Mouse (Mus musculus): ENCODE measurements around the gene Laptm5. TPM values are rescaled to one million over a fixed set of nuclear protein-coding genes. Genes with fewer than 3 reads are reported as not detected.

Gene Laptm5
- polyA plus RNA-seq, 1 experiment from 2014 or later, result 27.6 TPM

DNA sequence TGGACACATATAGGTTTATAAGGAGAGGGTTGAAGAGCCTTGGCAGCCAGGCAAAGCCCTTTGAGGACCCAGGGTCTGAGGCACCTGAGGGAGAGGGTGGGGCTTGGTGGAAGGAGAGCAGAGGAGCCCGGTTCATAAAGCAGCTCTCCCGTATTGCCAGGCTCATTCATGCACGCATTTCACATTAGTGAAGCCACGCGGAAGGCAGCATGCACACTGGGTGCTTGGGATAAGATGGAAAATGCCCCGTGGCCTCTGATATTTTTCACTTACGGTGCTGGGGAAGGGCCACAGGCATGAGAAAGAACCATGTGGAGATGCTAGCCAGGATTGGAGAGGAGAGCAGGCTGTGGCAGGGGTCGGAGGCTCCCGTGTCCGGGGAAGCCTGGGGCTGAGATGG is 44.2 kb downstream of the Laptm5 start:
- no peaks in the 10 kb centered on the region for H3K36me3 ChIP-seq (ENCODE audit: control insufficient read depth, insufficient read depth, low read length)
- H3K4me2 ChIP-seq (ENCODE audit: low read length), result no peak overlapping the region
- 0 out of 2 replicates have a peak, but pooled peaks cover 2% of the 10 kb centered on the region for H3K4me1 ChIP-seq (ENCODE audit: control insufficient read depth, insufficient read depth, low read length)
- H3K9ac ChIP-seq (ENCODE audit: low read length), result no peak overlapping the region
- 54% methylated on average over 10 of the region's 10 CpGs for WGBS
- DNase-seq (ENCODE audit: low spot score) (no peak), ATAC-seq (no peak)
- no peaks in the 10 kb centered on the region for H3K27me3 ChIP-seq (replicated peaks; ENCODE audit: control insufficient read depth, insufficient read depth, low read length)
- H3K9me3 ChIP-seq (replicated peaks; ENCODE audit: control insufficient read depth, low read length), result no peaks in the 10 kb centered on the region
- no peak overlapping the region for H3K27ac ChIP-seq (ENCODE audit: low read depth, low read length)
- H3K4me3 ChIP-seq (ENCODE audit: low read depth, low read length), result no peak overlapping the region

DNA sequence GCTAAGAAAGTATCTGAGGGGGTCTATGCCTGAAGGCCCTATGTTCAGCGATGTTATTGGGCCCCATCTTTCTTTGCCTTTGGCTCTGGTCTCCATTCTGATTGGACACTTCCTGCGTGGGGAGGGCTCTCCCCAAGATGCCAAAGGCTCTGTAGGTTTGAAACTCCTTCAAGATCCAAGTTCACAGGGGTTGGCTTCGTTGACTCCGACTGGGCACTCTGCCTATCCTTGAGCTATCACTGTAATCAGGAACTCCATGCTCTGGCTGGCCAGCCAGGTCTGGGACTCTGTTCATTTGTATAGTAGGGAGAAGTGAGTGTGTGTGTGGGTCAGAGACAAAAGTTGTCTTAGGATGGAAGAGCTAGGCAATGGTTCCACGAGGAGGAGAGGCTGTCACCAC is 45.9 kb downstream of the Laptm5 start:
- ATAC-seq (no peak), DNase-seq (ENCODE audit: low spot score) (no peak)
- Histone ChIP-seq H3K27ac (ENCODE audit: low read depth, low read length) (no peak overlapping the region), H3K9ac (ENCODE audit: low read length) (no peak overlapping the region), H3K27me3 (replicated peaks; ENCODE audit: control insufficient read depth, insufficient read depth, low read length) (no peaks in the 10 kb centered on the region), H3K4me1 (ENCODE audit: control insufficient read depth, insufficient read depth, low read length) (0 out of 2 replicates have a peak, but pooled peaks cover 2% of the 10 kb centered on the region), H3K36me3 (ENCODE audit: control insufficient read depth, insufficient read depth, low read length) (no peaks in the 10 kb centered on the region), H3K9me3 (replicated peaks; ENCODE audit: control insufficient read depth, low read length) (no peaks in the 10 kb centered on the region), H3K4me3 (ENCODE audit: low read depth, low read length) (no peak overlapping the region), H3K4me2 (ENCODE audit: low read length) (no peak overlapping the region)
- WGBS, result 74% methylated on average over 5 of the region's 5 CpGs

DNA sequence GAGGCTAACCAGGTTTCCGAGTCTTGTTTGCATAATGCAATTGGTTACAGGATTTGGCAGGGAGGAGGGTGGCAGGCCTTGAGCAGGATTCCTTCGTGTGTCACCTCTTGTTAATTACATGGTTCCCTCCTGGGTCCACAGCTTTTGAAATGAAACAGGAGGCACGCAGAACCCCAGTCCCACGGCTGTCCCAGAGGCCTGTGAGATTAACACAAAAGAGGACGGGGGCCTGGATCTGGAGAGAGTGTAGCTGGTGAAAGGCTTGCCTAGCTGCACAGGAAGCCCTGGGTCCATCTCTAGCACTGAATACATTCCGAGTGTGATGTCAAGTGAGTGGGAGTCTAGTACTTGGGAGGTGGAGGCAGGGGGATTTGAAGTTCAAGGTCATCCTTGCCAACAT is 46.8 kb downstream of the Laptm5 start:
- ATAC-seq, result peak; percentile 9; the same call in 1 of the 2 replicates
- 0 out of 2 replicates have a peak, but pooled peaks cover 2% of the 10 kb centered on the region for H3K4me1 ChIP-seq (ENCODE audit: control insufficient read depth, insufficient read depth, low read length)

DNA sequence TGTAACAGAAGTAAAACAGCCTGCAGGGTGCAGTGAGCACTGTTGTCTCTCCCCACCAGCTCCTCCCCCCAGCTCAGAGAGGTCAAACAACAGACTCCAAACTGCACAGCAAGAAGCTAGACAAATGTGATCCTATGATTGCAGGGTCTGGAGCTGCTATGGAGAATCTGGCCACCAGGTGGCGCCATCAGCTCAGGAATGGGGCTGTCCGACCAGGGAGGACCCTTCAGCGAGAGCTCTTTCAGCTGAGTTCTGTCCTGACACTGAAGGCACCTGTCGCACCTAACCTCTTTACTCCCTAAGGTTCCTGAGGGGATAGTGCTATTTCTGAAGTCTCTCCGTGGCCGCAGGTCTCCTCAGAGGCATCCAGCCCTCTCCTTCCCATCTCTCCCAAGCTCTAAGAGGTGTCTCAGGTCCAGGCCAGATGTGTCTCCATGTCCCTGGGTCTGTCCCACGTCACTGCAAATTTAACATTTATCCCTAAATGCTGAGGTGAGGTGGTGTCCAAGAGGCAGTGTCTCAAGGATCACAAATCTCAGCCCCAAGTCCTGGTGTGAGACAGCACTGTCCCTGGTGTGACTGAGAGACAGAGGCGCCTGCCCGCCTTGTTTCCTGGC is 47.3 kb downstream of the Laptm5 start:
- Histone ChIP-seq H3K4me2 (ENCODE audit: low read length) (no peak overlapping the region), H3K9me3 (replicated peaks; ENCODE audit: control insufficient read depth, low read length) (no peaks in the 10 kb centered on the region), H3K4me1 (ENCODE audit: control insufficient read depth, insufficient read depth, low read length) (0 out of 2 replicates have a peak, but pooled peaks cover 2% of the 10 kb centered on the region), H3K27ac (ENCODE audit: low read depth, low read length) (no peak overlapping the region), H3K4me3 (ENCODE audit: low read depth, low read length) (no peak overlapping the region), H3K36me3 (ENCODE audit: control insufficient read depth, insufficient read depth, low read length) (no peaks in the 10 kb centered on the region), H3K27me3 (replicated peaks; ENCODE audit: control insufficient read depth, insufficient read depth, low read length) (no peaks in the 10 kb centered on the region), H3K9ac (ENCODE audit: low read length) (no peak overlapping the region)
- DNase-seq (ENCODE audit: low spot score) (peak; percentile 88), ATAC-seq (peak; percentile 84)
- WGBS, result 29% methylated on average over 9 of the region's 9 CpGs

More for the DNA sequence above, 46.8 kb downstream of the Laptm5 start:
- Histone ChIP-seq H3K9me3 (replicated peaks; ENCODE audit: control insufficient read depth, low read length) (no peaks in the 10 kb centered on the region), H3K4me2 (ENCODE audit: low read length) (no peak overlapping the region), H3K4me3 (ENCODE audit: low read depth, low read length) (no peak overlapping the region), H3K9ac (ENCODE audit: low read length) (no peak overlapping the region), H3K27me3 (replicated peaks; ENCODE audit: control insufficient read depth, insufficient read depth, low read length) (no peaks in the 10 kb centered on the region), H3K27ac (ENCODE audit: low read depth, low read length) (no peak overlapping the region), H3K36me3 (ENCODE audit: control insufficient read depth, insufficient read depth, low read length) (no peaks in the 10 kb centered on the region)
- no peak for DNase-seq (ENCODE audit: low spot score)
- WGBS, result 42% methylated on average over 6 of the region's 6 CpGs

DNA sequence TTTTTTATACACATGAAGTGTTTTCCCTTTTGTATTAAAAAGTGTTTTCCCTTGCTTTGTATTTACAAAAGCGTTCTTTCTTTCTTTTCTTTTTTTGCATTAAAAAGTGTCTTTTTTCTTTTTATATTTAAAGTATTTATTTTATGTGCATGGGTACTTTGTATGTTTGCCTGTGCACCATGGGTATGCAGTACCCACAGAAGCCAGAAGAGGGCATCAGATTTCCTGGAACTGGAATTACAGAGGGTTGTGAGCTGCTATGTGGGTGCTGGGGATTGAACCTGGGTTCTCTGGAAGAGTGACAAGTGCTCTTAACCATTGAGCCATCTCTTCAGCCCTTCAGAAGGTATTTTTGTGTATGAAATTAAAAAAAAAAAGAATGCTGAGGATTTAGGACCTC is 58.4 kb downstream of the Laptm5 start:
- WGBS, result 96% methylated on average over 1 of the region's 1 CpGs
- Histone ChIP-seq H3K27ac (ENCODE audit: low read depth, low read length) (no peak overlapping the region), H3K4me1 (ENCODE audit: control insufficient read depth, insufficient read depth, low read length) (0 out of 2 replicates have a peak, but pooled peaks cover 4% of the 10 kb centered on the region), H3K4me2 (ENCODE audit: low read length) (no peak overlapping the region), H3K9ac (ENCODE audit: low read length) (no peak overlapping the region), H3K36me3 (ENCODE audit: control insufficient read depth, insufficient read depth, low read length) (no peaks in the 10 kb centered on the region), H3K4me3 (ENCODE audit: low read depth, low read length) (no peak overlapping the region), H3K27me3 (replicated peaks; ENCODE audit: control insufficient read depth, insufficient read depth, low read length) (no peaks in the 10 kb centered on the region), H3K9me3 (replicated peaks; ENCODE audit: control insufficient read depth, low read length) (no peaks in the 10 kb centered on the region)
- no peak for ATAC-seq
- DNase-seq (ENCODE audit: low spot score), result no peak

DNA sequence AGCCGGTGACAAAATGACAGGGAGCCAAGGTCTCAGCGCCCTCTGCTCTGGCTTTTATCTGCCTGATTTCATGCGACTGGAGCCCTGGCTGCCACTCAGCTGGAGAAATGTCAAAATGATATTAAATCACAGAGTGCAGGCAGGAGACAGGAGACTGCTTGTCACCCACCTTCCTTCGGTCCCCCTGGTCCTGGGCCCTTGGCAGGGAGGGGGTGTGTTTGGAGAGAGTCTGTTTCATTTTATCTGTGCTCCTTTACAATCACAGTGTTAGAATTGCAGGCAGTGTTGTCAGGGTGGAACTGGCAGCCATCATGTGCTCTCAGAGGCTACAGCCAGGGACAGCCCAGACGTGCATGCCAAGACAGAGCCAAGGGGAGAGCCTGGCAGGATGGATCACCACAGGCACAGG is 59.5 kb downstream of the Laptm5 start:
- H3K9ac ChIP-seq (ENCODE audit: low read length), result no peak overlapping the region
- H3K27ac ChIP-seq (ENCODE audit: low read depth, low read length), result peak overlapping the region; percentile 77
- no peaks in the 10 kb centered on the region for H3K9me3 ChIP-seq (replicated peaks; ENCODE audit: control insufficient read depth, low read length)
- H3K36me3 ChIP-seq (ENCODE audit: control insufficient read depth, insufficient read depth, low read length), result no peaks in the 10 kb centered on the region
- DNase-seq (ENCODE audit: low spot score), result peak; percentile 66
- H3K4me2 ChIP-seq (ENCODE audit: low read length), result no peak overlapping the region
- H3K4me1 ChIP-seq (ENCODE audit: control insufficient read depth, insufficient read depth, low read length), result 0 out of 2 replicates have a peak, but pooled peaks cover 4% of the 10 kb centered on the region
- no peak overlapping the region for H3K4me3 ChIP-seq (ENCODE audit: low read depth, low read length)
- H3K27me3 ChIP-seq (replicated peaks; ENCODE audit: control insufficient read depth, insufficient read depth, low read length), result no peaks in the 10 kb centered on the region
- 0 out of 2 replicates have a peak, but pooled peaks have one; percentile 7 for ATAC-seq
- 52% methylated on average over 5 of the region's 5 CpGs for WGBS

DNA sequence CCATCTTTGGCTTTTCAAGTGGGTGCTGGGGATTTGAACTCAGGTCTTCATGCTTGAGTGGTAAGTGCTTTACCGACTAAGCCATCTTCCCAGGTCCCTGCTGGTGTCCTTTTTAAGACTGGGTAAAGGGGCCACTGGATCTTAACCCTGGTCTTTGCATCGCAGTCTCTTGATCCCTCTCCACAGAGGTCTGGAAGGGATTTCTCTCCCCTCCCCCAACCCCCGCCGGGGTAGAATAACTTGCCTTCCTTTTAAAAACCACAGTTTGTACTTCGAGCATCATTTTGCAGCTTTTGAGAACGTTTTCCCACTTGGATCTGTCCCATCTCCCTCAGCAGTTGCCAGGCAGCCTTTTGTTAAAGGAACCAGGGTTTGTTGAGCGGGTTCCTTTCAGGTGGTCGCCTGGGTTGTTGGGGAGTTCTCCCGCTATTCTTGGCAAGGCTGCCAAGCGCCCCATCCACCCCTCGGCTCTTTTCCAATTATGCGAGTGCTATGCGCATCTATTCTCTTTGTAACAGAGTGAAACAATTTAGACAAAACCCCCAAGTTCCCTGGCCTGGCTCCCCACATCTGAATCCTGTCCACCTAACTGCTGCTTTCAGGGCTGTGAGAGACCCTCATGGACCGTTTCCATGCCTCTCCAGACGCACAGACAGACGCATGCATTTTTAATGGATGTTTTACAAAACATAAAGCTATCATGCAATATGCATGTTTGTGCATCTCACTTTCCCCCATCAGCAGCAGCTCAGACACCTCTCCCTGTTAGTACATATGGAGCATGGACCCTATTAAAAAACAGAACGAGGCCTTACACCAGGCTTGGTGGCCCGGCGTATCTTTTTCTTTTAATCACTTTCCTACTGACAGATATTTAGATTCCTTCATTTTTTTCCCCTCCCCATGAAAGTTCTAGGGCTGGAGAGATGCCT is 60.7 kb downstream of the Laptm5 start:
- ATAC-seq (peak; percentile 90), DNase-seq (ENCODE audit: low spot score) (peak; percentile 95)
- peak overlapping the region; percentile 77 for H3K27ac ChIP-seq (ENCODE audit: low read depth, low read length)
- no peaks in the 10 kb centered on the region for H3K36me3 ChIP-seq (ENCODE audit: control insufficient read depth, insufficient read depth, low read length)
- H3K27me3 ChIP-seq (replicated peaks; ENCODE audit: control insufficient read depth, insufficient read depth, low read length), result no peaks in the 10 kb centered on the region
- no peaks in the 10 kb centered on the region for H3K9me3 ChIP-seq (replicated peaks; ENCODE audit: control insufficient read depth, low read length)
- 0 out of 2 replicates have a peak, but pooled peaks cover 4% of the 10 kb centered on the region for H3K4me1 ChIP-seq (ENCODE audit: control insufficient read depth, insufficient read depth, low read length)
- 0 out of 2 replicates have a peak overlapping the region, but pooled peaks have one; percentile 3 for H3K4me2 ChIP-seq (ENCODE audit: low read length)
- H3K9ac ChIP-seq (ENCODE audit: low read length), result no peak overlapping the region
- no peak overlapping the region for H3K4me3 ChIP-seq (ENCODE audit: low read depth, low read length)
- WGBS, result 12% methylated on average over 19 of the region's 19 CpGs

DNA sequence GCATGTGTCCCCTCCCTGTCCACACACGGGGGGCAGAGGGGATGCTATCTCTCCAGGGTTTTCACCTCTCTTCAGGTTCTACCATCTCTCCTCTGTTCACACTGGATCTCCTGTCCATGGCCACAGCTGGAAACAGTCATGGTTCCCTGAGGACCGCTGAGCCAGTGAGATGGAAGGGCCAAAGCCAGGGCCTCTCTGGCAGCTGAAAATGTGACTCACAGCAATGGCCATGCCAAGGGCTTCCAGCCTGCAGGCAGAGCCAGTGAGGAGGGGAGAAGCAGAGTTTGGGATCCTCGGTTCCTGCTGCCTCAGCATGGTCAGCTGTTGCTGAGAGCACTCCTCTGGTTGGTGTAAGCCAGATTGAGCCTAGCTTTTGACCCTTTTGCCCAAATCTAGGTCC is 66.1 kb downstream of the Laptm5 start:
- DNase-seq (ENCODE audit: low spot score) (no peak), ATAC-seq (no peak)
- H3K4me2 ChIP-seq (ENCODE audit: low read length), result no peak overlapping the region
- no peak overlapping the region for H3K27ac ChIP-seq (ENCODE audit: low read depth, low read length)
- 80% methylated on average over 3 of the region's 3 CpGs for WGBS
- no peaks in the 10 kb centered on the region for H3K9me3 ChIP-seq (replicated peaks; ENCODE audit: control insufficient read depth, low read length)
- H3K4me3 ChIP-seq (ENCODE audit: low read depth, low read length), result no peak overlapping the region
- no peaks in the 10 kb centered on the region for H3K4me1 ChIP-seq (ENCODE audit: control insufficient read depth, insufficient read depth, low read length)
- no peak overlapping the region for H3K9ac ChIP-seq (ENCODE audit: low read length)
- no peaks in the 10 kb centered on the region for H3K36me3 ChIP-seq (ENCODE audit: control insufficient read depth, insufficient read depth, low read length)
- no peaks in the 10 kb centered on the region for H3K27me3 ChIP-seq (replicated peaks; ENCODE audit: control insufficient read depth, insufficient read depth, low read length)

Data from forebrain, embryonic 14.5 days (tissue).